Mouse (Mus musculus): ENCODE measurements around the gene Pcdh10. TPM values are rescaled to one million over a fixed set of nuclear protein-coding genes. Genes with fewer than 3 reads are reported as not detected.

The Pcdh10 gene
- polyA plus RNA-seq, 1 experiment from 2014 or later, result 0.75 TPM

DNA sequence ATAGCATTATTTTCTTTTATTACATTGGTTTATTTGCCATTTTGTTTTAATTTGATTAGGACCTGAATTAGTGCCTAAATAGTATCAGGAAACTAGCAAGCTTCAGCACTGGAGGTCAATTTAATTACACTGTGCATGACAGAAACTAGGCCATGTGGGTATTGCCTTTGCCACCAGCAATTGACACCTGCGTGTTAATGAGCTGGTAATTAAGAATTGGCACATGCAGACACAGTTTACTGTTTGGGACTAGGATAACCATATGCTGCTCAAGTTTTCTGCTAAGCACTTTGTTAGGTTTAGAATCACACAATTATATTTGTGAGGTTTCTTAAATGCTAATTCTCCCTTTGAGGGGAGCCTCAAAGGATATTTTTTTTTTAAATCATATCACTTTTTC is 53.5 kb downstream of the Pcdh10 start:
- Histone ChIP-seq H3K27ac (ENCODE audit: low read depth, low read length) (no peak overlapping the region), H3K9me3 (ENCODE audit: control insufficient read depth, low read length) (no peaks in the 10 kb centered on the region), H3K27me3 (replicated peaks; ENCODE audit: control insufficient read depth, insufficient read depth, low read length) (no peaks in the 10 kb centered on the region), H3K4me2 (no peak overlapping the region), H3K4me3 (ENCODE audit: low read depth, low read length) (no peak overlapping the region), H3K4me1 (replicated peaks; ENCODE audit: control insufficient read depth, insufficient read depth, low read length) (no peaks in the 10 kb centered on the region), H3K36me3 (ENCODE audit: control insufficient read depth, insufficient read depth, low read length) (no peaks in the 10 kb centered on the region), H3K9ac (ENCODE audit: low read depth, low read length) (no peak overlapping the region)
- 67% methylated on average over 1 of the region's 1 CpGs for WGBS
- ATAC-seq (replicated peaks; ENCODE audit: low FRiP score) (no peak), DNase-seq (ENCODE audit: low spot score) (no peak)

- Histone ChIP-seq H3K27me3 (replicated peaks; ENCODE audit: control insufficient read depth, insufficient read depth, low read length) (no peaks in the 10 kb centered on the region), H3K4me1 (replicated peaks; ENCODE audit: control insufficient read depth, insufficient read depth, low read length) (no peaks in the 10 kb centered on the region), H3K9me3 (ENCODE audit: control insufficient read depth, low read length) (no peaks in the 10 kb centered on the region), H3K36me3 (ENCODE audit: control insufficient read depth, insufficient read depth, low read length) (no peaks in the 10 kb centered on the region), H3K9ac (ENCODE audit: low read depth, low read length) (no peak overlapping the region), H3K27ac (ENCODE audit: low read depth, low read length) (no peak overlapping the region), H3K4me3 (ENCODE audit: low read depth, low read length) (no peak overlapping the region), H3K4me2 (no peak overlapping the region)
- no peak for ATAC-seq (replicated peaks; ENCODE audit: low FRiP score)
- 51% methylated on average over 11 of the region's 11 CpGs for WGBS
- no peak for DNase-seq (ENCODE audit: low spot score)
Measured at GRCm38 (mm10) chr3:45432172-45432765, 54.1 kb downstream of the Pcdh10 start.
